Mouse (Mus musculus) neural tube, postnatal 0 days (tissue): ENCODE data around the gene Spata3. TPM values are rescaled to one million over a fixed set of nuclear protein-coding genes. Genes with fewer than 3 reads are reported as not detected.

Source experiments
- polyA plus RNA-seq: library from polyadenylated mRNA; unstranded; fragments of >200 nt; fragmentation: Nextera tagmentation; extraction: Ambion mirVana; gene quantifications from 2 replicates; pipeline ENCODE4 v1.2.1, GENCODE M21; 2015

Spata3 gene
- polyA plus RNA-seq, result 1.5 and 1.7 TPM in 2 replicates

DNA sequence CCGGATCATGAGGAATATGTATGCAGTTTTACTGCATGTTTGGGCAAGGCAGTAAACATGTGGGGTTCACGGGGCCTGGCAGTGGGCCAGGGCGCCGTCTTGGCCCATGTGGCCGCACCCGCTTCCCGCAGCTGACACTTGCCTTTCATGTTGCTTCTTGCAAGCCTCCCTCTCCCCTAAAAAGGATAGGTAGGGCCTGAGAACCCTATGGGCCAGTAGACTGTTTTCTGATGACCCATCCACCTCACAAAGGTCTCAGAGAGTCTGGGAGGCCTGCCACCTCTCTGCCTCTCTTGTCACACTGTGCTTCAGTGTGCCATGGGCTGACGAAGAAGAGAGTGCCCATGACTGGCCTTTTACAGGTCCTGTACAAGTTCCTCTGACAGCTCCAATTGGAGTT lies at the start of gene Spata3:
Gene Spata3, plus strand, starts transcription at position 301 of the 400 bp plus-strand sequence.

DNA sequence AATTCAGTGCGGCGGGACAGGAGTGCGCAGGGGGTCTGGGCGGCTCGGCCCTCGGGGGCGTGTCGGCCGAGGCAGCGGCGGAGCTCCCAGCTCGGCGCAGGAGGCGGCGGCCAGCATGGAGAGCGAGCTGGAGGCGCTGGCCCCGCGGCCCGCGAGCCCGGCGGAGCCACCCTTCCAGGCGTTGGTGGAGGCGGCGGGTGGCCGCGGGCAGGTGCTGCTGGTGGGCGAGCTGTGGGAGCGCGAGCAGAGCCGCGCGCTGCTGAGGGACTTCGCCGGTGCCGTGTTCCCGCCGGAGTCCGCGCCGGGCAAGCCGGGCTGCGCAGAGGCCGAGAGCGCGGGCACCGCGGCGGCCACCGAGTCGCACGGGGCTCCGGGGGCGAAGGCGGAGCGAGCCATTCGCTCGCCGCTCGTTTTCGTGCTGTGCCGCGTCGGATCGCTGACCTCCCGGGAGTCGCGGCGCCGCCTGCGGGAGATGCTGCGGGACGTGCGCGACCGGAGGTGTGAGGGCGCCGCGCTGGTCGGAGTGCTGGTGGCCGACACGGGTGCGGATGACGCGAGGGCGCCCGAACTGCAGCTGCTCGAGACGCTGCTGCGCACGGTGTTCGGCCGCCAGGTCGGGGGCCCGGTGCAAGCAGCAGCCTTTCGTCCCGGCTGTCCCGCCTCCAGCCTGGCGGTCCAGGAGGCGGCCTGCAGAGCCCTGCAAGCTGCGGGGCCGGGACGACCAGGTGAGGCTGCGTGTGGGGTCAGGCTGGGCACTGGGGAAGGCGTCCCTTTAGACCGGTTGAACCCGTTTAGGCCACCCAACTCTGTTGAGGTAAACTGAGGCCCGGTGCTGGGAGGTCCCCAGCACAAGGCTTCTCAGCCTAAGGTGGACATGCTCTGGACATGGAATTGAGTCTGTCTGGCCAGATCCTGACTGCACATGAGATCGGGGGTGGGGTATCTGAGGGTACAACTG lies 29.5 kb downstream of the Spata3 start, which contains the start of gene 2810459M11Rik:
Gene 2810459M11Rik, plus strand, starts transcription at position 16 of the 958 bp plus-strand sequence.

DNA sequence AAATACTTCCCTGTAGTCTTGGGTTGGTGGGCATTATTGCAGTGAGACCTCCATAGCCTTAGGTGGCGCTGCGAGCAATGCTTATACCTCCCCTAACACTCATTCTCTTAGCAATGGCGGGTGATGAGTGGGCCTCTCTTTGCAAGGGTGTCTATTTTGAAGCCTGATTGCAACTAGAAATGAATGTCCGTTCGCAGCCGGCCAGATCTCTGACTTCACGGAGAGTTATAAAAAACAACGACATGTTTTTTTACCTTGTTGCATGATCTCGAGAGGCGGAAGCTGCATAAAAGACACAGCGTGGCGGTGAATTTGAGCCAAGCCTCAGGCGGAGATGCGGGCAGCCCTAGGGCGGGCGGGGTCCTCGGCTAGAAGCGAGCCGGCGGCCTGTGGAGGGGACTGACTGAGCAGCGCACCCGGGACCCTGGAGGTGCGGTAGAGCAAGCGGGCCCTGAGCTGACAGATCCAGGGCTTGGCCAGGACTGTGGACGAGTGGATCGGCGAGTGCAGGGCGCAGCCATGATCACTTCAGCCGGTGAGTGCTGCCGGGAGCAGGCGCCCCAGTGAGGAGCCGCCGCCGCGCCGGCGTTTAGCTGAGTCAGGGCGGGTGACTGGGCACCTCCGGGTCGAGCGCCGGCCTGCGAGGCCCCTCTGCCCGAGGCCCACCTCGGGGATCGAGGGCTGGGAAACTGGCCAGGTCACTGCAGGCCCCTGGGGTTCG lies 47.8 kb downstream of the Spata3 start, which contains the start of gene Psmd1:
Gene Psmd1, plus strand, starts transcription at position 117 of the 721 bp plus-strand sequence.

Other genes starting within 250 kb of the Spata3 start
- 0.43 and 0.85 TPM in 2 replicates for gene A630001G21Rik, start 238.2 kb upstream of the Spata3 start, polyA plus RNA-seq
- 45.1 and 49.7 TPM in 2 replicates for gene Cab39, start 223.4 kb upstream of the Spata3 start, polyA plus RNA-seq
- 251 and 261 TPM in 2 replicates for gene Itm2c, start 122.5 kb upstream of the Spata3 start, polyA plus RNA-seq
- gene 4933407L21Rik, start 88.3 kb upstream of the Spata3 start, polyA plus RNA-seq, result 11.5 and 14.3 TPM in 2 replicates
- 0.08 and 0.15 TPM in 2 replicates for gene Gpr55, start 55.8 kb upstream of the Spata3 start, polyA plus RNA-seq
- gene 2810459M11Rik, start 29.0 kb downstream of the Spata3 start, polyA plus RNA-seq, result 10.6 and 12.2 TPM in 2 replicates
- gene Psmd1, start 47.6 kb downstream of the Spata3 start, polyA plus RNA-seq, result 158 and 161 TPM in 2 replicates
- gene Htr2b, start 95.2 kb downstream of the Spata3 start, polyA plus RNA-seq, result 0.21 and 0.32 TPM in 2 replicates
- gene Gm21972, start 116.8 kb downstream of the Spata3 start, polyA plus RNA-seq, result 0.31 and 0.71 TPM in 2 replicates
- 31.6 and 33.0 TPM in 2 replicates for gene Armc9, start 138.0 kb downstream of the Spata3 start, polyA plus RNA-seq